Comparison of ENCODE assay signal across 14 mouse cellular contexts in the genomic region with DNA sequence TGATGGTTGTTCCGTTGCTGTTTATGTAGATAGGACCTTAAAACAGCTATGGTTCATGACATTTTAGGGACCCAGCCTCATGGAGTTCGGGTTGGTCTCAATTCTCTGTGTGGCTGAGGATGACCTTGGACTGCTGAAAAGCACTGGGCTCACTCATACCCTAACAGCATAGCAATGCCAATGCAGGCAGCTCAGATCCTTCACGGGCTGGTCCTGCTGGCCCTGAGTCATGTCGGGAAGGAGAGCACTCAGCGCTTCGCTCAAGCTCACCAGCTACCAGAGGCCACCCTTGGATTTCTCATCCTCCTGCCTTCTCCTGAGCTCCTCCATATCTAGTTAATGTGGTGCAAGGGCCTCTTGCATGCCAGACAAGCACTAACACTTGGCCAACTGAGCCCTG. TPM values are rescaled to one million over a fixed set of nuclear protein-coding genes. Genes with fewer than 3 reads are reported as not detected.
DNase-seq lines count a peak whose midpoint lies in the region.
"Had no signal": no experiment of that assay in that cellular context is flagged by ENCODE, and none has a peak within 500 bp of the region (broad histone marks: within the 10 kb centered on the region; RNA-seq: fewer than 3 reads in every experiment).

No protein-coding gene starts in this region.

- DNase-seq in adrenal gland, adult (ENCODE audit: inconsistent age in 2 of 2, low spot score in 1 of 2), result peak; percentile 48 to 67
- no peak for DNase-seq in adrenal gland, postnatal 4 days (ENCODE audit: low spot score in 2 of 2)
- DNase-seq in adrenal gland, postnatal 10 days, result peak; percentile 11
- peak; percentile 29 for DNase-seq in adrenal gland, postnatal 25 days
- no peak for DNase-seq in neural tube, embryonic 10.5 days (ENCODE audit: extremely low spot score, low spot score)
- no peak for DNase-seq in yolk sac, embryonic 10.5 days (ENCODE audit: low spot score)
- no peak for DNase-seq in kidney, adult 11 months
- DNase-seq: B cell, adult 2 months; cerebellum, adult 11-12 months; cerebellum, adult 2 months; cerebellum, adult 9-10 months; cerebellum, postnatal 10 days; cerebellum, postnatal 25 days; forebrain, postnatal 0 days had no signal

RNA-seq across cellular contexts. Expression of gene Slc16a14, which starts 35.8 kb away (rescaled TPM):
- total RNA-seq in adrenal gland, postnatal 4 days (2021), result 1 to 10 TPM; 3.6 to 5.1 TPM
- total RNA-seq in adrenal gland, postnatal 10 days (2021), result 1 to 10 TPM in 1 of 2 experiments, under 1 TPM in 1; 0.66 to 1.4 TPM
- total RNA-seq in adrenal gland, postnatal 25 days (2021), result 4.2 and 4.9 TPM in 2 replicates

RNA-seq across cellular contexts. Expression of gene Trip12, which starts 58.8 kb away (rescaled TPM):
- 100 to 1,000 TPM; 248 to 284 TPM for total RNA-seq in adrenal gland, postnatal 4 days (2021)
- total RNA-seq in adrenal gland, postnatal 10 days (2021), result 100 to 1,000 TPM; 195 to 219 TPM
- 241 and 288 TPM in 2 replicates for total RNA-seq in adrenal gland, postnatal 25 days (2021)

RNA-seq across cellular contexts. Expression of gene Fbxo36, which starts 59.5 kb away (rescaled TPM):
- 1 to 10 TPM; 8.5 to 9.3 TPM for total RNA-seq in adrenal gland, postnatal 4 days (2021)
- 1 to 10 TPM; 6.8 to 9.7 TPM for total RNA-seq in adrenal gland, postnatal 10 days (2021)
- 9.8 and 13.5 TPM in 2 replicates for total RNA-seq in adrenal gland, postnatal 25 days (2021)

Comparison
In these comparisons a context has a peak if more than half of its experiments do, and no peak if none do; other contexts are left out.
1. DNase-seq: peak in adrenal gland, adult (2 of 2), adrenal gland, postnatal 10 days (single experiment) and adrenal gland, postnatal 25 days (single experiment); none in adrenal gland, postnatal 4 days (0 of 2), neural tube, embryonic 10.5 days (single experiment), yolk sac, embryonic 10.5 days (single experiment) and kidney, adult 11 months (single experiment).